Mouse (Mus musculus) forebrain, embryonic 15.5 days (tissue): ENCODE measurements around the gene Fbxo11. TPM values are rescaled to one million over a fixed set of nuclear protein-coding genes. Genes with fewer than 3 reads are reported as not detected.
"Not testable (repeated sequence)": the region's sequence is repeated elsewhere in the genome, so short reads cannot be mapped to it uniquely, and the experiment has no call there.

Experiments
- ATAC-seq: fragments of 200-750 bp; cut with Nextera tagmentation; replicated peaks from 2 replicates; pipeline ENCODE4 v1.8.0; 2017; ENCODE audit warnings: mild to moderate bottlenecking, moderate TSS enrichment, moderate library complexity
- H3K27ac ChIP-seq: fragments of 300-500 bp; sonication (generic); replicated peaks from 2 replicates; pipeline ENCODE4 v1.5.1; 2015; ENCODE audit warnings: mild to moderate bottlenecking, inconsistent platforms
- H3K27me3 ChIP-seq: fragments of 300-500 bp; sonication (generic); 2 replicates; pipeline ENCODE4 v1.6.1; 2015; ENCODE audit warnings: inconsistent platforms
- H3K36me3 ChIP-seq: fragments of 300-500 bp; sonication (generic); 2 replicates; pipeline ENCODE4 v1.6.1; 2015; ENCODE audit warnings: mild to moderate bottlenecking, inconsistent platforms
- H3K4me1 ChIP-seq: fragments of 300-500 bp; sonication (generic); 2 replicates; pipeline ENCODE4 v1.6.1; 2015; ENCODE audit warnings: inconsistent platforms
- H3K4me2 ChIP-seq: fragments of 300-500 bp; sonication (generic); replicated peaks from 2 replicates; pipeline ENCODE4 v1.6.1; 2015; ENCODE audit warnings: mild to moderate bottlenecking, inconsistent platforms
- H3K4me3 ChIP-seq: fragments of 300-500 bp; sonication (generic); 2 replicates; pipeline ENCODE4 v1.5.1; 2015; ENCODE audit warnings: mild to moderate bottlenecking, inconsistent platforms
- H3K9ac ChIP-seq: fragments of 300-500 bp; sonication (generic); replicated peaks from 2 replicates; pipeline ENCODE4 v1.6.1; 2015; ENCODE audit warnings: mild to moderate bottlenecking, inconsistent platforms
- H3K9me3 ChIP-seq: fragments of 300-500 bp; sonication (generic); 2 replicates; pipeline ENCODE4 v1.6.1; 2016; ENCODE audit warnings: inconsistent platforms
- WGBS: fragments of 180-500 bp; shearing (Covaris S2); methylation state at CpG from one replicate; pipeline ENCODE4 v1.1.7; 2015; ENCODE audit warnings: mixed read lengths; 5-methylcytosine and 5-hydroxymethylcytosine counted together
- polyA plus RNA-seq: library from polyadenylated mRNA; unstranded; fragments of >200 nt; fragmentation: Nextera tagmentation; extraction: Ambion mirVana; gene quantifications from 2 replicates; pipeline ENCODE4 v1.2.1, GENCODE M21; 2015

Gene Fbxo11
- polyA plus RNA-seq, 1 experiment from 2014 or later, result 35.8 TPM

GRCm38 (mm10) chr17:88031755-88032154, 33.3 kb downstream of the Fbxo11 start:
- Histone ChIP-seq H3K4me1 (no peaks in the 10 kb centered on the region), H3K27me3 (no peaks in the 10 kb centered on the region), H3K9ac (no peak overlapping the region), H3K4me2 (no peak overlapping the region), H3K36me3 (no peaks in the 10 kb centered on the region), H3K9me3 (no peaks in the 10 kb centered on the region), H3K27ac (no peak overlapping the region), H3K4me3 (no peak overlapping the region)
- no peak for ATAC-seq
- 92% methylated on average over 5 of the region's 5 CpGs for whole genome bisulfite sequencing

DNA sequence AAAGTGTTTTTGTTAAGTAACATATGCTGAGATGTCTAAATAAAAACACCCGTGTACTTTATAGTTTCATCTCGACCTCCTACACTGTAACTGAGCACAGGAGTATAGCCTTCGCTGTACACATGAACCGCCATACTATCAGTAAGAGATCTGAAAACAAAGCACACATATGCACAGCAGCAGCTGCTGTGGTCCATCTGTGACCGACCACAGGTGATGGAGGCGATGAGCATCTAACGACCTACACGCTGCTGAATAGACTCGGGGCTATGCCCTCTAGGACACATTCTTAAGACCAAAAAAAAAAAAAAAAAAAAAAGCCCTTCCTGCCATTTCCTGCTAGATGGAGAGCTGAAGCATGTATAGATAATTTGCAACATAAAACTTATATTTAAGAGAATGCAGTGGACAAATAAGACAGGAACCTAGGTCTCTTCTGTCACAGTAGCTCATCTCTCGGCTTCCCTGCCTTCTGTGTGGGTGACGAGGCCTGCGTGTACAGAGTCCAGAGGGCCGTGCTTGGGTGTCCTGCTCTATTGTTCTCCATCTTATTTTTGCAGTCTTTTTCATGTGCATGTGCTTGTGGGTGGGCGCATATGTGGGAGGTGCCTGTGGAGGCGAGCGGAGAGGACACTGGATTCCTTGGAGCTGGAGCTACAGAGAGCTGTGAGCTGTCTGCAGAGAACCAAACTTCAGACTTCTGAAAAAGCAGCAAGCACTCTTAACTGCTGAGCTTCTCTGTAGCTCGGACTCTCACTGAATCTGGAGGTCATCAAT, 35.7 kb downstream of the Fbxo11 start:
- Histone ChIP-seq H3K27ac (no peak overlapping the region), H3K4me3 (no peak overlapping the region), H3K27me3 (no peaks in the 10 kb centered on the region), H3K4me1 (peaks cover 8% of the 10 kb centered on the region), H3K9ac (no peak overlapping the region), H3K4me2 (no peak overlapping the region), H3K36me3 (no peaks in the 10 kb centered on the region), H3K9me3 (no peaks in the 10 kb centered on the region)
- ATAC-seq, result no peak
- WGBS, result 81% methylated on average over 17 of the region's 17 CpGs

DNA sequence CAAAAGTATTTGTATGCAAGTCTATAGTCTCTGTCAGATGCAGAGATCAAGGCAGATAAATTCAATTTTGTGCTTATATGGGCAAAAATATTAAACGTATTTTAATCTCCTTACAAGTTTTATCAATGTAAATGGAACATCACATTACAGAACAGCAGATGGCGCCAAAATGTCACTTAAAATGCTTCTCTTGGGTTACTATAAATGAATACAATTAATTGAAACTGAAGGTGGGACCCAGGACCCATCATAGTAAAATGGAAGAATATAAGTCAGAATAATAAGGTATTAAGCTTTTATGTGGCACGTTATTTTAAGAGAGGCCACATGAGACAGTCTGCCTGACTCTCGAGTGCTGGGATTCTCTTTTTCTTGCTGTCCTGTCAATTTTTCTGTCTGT, 39.9 kb downstream of the Fbxo11 start:
- no peak overlapping the region for H3K4me3 ChIP-seq
- H3K4me2 ChIP-seq, result no peak overlapping the region
- no peaks in the 10 kb centered on the region for H3K36me3 ChIP-seq
- H3K9me3 ChIP-seq, result no peaks in the 10 kb centered on the region
- 39% methylated on average over 4 of the region's 4 CpGs for WGBS
- peaks cover 13% of the 10 kb centered on the region for H3K4me1 ChIP-seq
- H3K27me3 ChIP-seq, result no peaks in the 10 kb centered on the region
- H3K9ac ChIP-seq, result no peak overlapping the region
- H3K27ac ChIP-seq, result no peak overlapping the region
- ATAC-seq, result no peak; the same call in 1 of the 2 replicates

DNA sequence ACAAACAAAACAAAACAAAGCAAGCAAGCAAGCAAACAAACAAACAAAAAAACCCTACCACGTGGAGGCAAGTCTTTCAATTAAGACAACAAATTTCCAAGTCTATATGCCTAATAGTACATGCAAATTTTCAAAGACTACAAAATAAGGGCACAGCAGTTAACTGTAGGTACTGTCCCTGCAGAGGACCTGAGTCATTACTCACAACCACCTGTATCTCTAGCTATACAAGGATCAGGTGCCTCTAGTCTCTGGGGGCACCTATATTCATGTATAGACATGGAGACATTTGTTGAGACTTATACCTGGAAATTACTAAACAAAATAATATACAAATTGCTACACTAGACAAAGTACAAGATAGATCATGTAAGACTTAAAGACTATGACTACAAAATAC, 41.2 kb downstream of the Fbxo11 start:
- Histone ChIP-seq H3K4me1 (peaks cover 21% of the 10 kb centered on the region), H3K4me2 (no peak overlapping the region), H3K9ac (no peak overlapping the region), H3K27me3 (no peaks in the 10 kb centered on the region), H3K4me3 (no peak overlapping the region), H3K36me3 (no peaks in the 10 kb centered on the region), H3K27ac (no peak overlapping the region), H3K9me3 (no peaks in the 10 kb centered on the region)
- WGBS, result 89% methylated on average over 1 of the region's 1 CpGs
- no peak for ATAC-seq

- ATAC-seq, H3K4me3 ChIP-seq, H3K9ac ChIP-seq, H3K9me3 ChIP-seq, H3K27ac ChIP-seq, H3K27me3 ChIP-seq, H3K4me2 ChIP-seq: not testable (repeated sequence)
- peaks cover 39% of the 10 kb centered on the region for H3K36me3 ChIP-seq
- 90% methylated on average over 8 of the region's 8 CpGs for WGBS
- peaks cover 11% of the 10 kb centered on the region; the same call in 1 of the 2 replicates for H3K4me1 ChIP-seq
Observed at GRCm38 (mm10) chr17:88016027-88016426, 49.1 kb downstream of the Fbxo11 start.

- ATAC-seq, result no peak
- Histone ChIP-seq H3K9ac (no peak overlapping the region), H3K4me2 (no peak overlapping the region), H3K27me3 (no peaks in the 10 kb centered on the region), H3K9me3 (no peaks in the 10 kb centered on the region), H3K36me3 (peaks cover 49% of the 10 kb centered on the region), H3K4me3 (no peak overlapping the region), H3K4me1 (peaks cover 9% of the 10 kb centered on the region; the same call in 1 of the 2 replicates), H3K27ac (no peak overlapping the region)
- 63% methylated on average over 1 of the region's 1 CpGs for WGBS
Observed at GRCm38 (mm10) chr17:88014456-88014855, 50.6 kb downstream of the Fbxo11 start.

DNA sequence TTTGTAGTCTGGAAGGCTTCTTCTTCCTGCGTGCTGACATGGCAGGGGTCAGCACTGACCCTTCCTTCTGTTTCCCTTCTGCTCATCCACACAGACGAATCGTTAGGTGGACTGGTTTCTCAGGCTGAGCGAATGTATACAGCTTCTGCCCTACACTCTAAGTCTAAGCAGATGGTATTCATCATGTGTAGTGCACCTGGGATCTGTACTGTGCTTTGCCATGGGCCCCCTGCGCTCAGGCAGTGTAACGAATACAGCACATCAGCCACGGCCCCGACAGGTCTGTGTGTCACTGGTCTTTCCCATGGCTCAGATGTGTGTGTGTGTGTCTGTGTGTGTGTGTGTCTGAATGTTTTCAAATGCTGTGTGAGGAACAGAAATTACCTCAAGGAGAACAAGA, 58.1 kb downstream of the Fbxo11 start:
- peaks cover 63% of the 10 kb centered on the region for H3K36me3 ChIP-seq
- H3K9ac ChIP-seq, result no peak overlapping the region
- 92% methylated on average over 8 of the region's 8 CpGs for WGBS
- ATAC-seq, result 0 out of 2 replicates have a peak, but pooled peaks have one; percentile 35
- no peaks in the 10 kb centered on the region for H3K4me1 ChIP-seq
- H3K4me2 ChIP-seq, result no peak overlapping the region
- H3K9me3 ChIP-seq, result no peaks in the 10 kb centered on the region
- H3K27me3 ChIP-seq, result no peaks in the 10 kb centered on the region
- H3K4me3 ChIP-seq, result no peak overlapping the region
- H3K27ac ChIP-seq, result no peak overlapping the region

- no peak for ATAC-seq
- Histone ChIP-seq H3K4me3 (no peak overlapping the region), H3K27ac (no peak overlapping the region), H3K27me3 (no peaks in the 10 kb centered on the region), H3K4me2 (no peak overlapping the region), H3K36me3 (peaks cover 64% of the 10 kb centered on the region), H3K9ac (no peak overlapping the region), H3K4me1 (no peaks in the 10 kb centered on the region), H3K9me3 (no peaks in the 10 kb centered on the region)
- 97% methylated on average over 1 of the region's 1 CpGs for WGBS
Observed at GRCm38 (mm10) chr17:88004892-88005291, 60.2 kb downstream of the Fbxo11 start.

GRCm38 (mm10) chr17:87997808-87998207, 67.3 kb downstream of the Fbxo11 start:
- ATAC-seq, result no peak
- no peaks in the 10 kb centered on the region for H3K4me1 ChIP-seq
- no peak overlapping the region for H3K9ac ChIP-seq
- H3K9me3 ChIP-seq, result no peaks in the 10 kb centered on the region
- H3K27me3 ChIP-seq, result no peaks in the 10 kb centered on the region
- 95% methylated on average over 4 of the region's 4 CpGs for WGBS
- H3K4me2 ChIP-seq, result no peak overlapping the region
- H3K36me3 ChIP-seq, result peaks cover 86% of the 10 kb centered on the region
- no peak overlapping the region for H3K27ac ChIP-seq
- no peak overlapping the region for H3K4me3 ChIP-seq

- no peaks in the 10 kb centered on the region for H3K9me3 ChIP-seq
- H3K27ac ChIP-seq, result no peak overlapping the region
- H3K27me3 ChIP-seq, result no peaks in the 10 kb centered on the region
- 92% methylated on average over 1 of the region's 1 CpGs for WGBS
- ATAC-seq, result no peak
- no peaks in the 10 kb centered on the region for H3K4me1 ChIP-seq
- no peak overlapping the region for H3K9ac ChIP-seq
- H3K4me2 ChIP-seq, result no peak overlapping the region
- peaks cover 91% of the 10 kb centered on the region for H3K36me3 ChIP-seq
- H3K4me3 ChIP-seq, result no peak overlapping the region
Observed at GRCm38 (mm10) chr17:87993338-87993737, 71.8 kb downstream of the Fbxo11 start.

- Histone ChIP-seq H3K9ac (no peak overlapping the region), H3K27me3 (no peaks in the 10 kb centered on the region), H3K4me1 (peaks cover 1% of the 10 kb centered on the region; the same call in 1 of the 2 replicates), H3K4me3 (no peak overlapping the region), H3K36me3 (peaks cover 93% of the 10 kb centered on the region), H3K27ac (no peak overlapping the region), H3K9me3 (no peaks in the 10 kb centered on the region), H3K4me2 (no peak overlapping the region)
- ATAC-seq, result no peak
- WGBS, result 83% methylated on average over 3 of the region's 3 CpGs
Observed at GRCm38 (mm10) chr17:87992154-87992553, 72.9 kb downstream of the Fbxo11 start.

- 61% methylated on average over 6 of the region's 6 CpGs for WGBS
- no peak overlapping the region for H3K9ac ChIP-seq
Observed at GRCm38 (mm10) chr17:87987507-87987906, 77.6 kb downstream of the Fbxo11 start.

DNA sequence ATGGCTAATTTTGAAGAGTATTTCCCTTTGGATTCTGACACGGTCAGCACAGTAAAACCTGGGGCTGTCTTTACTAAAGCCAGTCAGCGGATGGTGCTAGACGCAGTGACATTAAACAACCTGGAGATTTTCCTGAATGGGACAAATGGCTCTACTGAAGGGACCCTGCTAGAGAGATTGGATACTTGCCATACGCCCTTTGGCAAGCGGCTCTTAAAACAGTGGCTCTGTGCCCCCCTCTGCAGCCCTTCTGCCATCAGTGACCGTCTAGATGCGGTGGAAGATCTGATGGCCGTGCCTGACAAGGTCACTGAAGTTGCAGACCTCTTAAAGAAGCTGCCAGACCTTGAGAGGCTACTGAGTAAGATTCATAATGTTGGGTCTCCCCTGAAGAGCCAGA, 79.2 kb downstream of the Fbxo11 start:
- peaks cover 74% of the 10 kb centered on the region for H3K36me3 ChIP-seq
- no peak overlapping the region for H3K4me2 ChIP-seq
- H3K4me3 ChIP-seq, result no peak overlapping the region
- H3K9ac ChIP-seq, result no peak overlapping the region
- H3K27ac ChIP-seq, result no peak overlapping the region
- H3K9me3 ChIP-seq, result no peaks in the 10 kb centered on the region
- 79% methylated on average over 8 of the region's 8 CpGs for WGBS
- H3K4me1 ChIP-seq, result peaks cover 3% of the 10 kb centered on the region; the same call in 1 of the 2 replicates
- no peaks in the 10 kb centered on the region for H3K27me3 ChIP-seq
- no peak for ATAC-seq

More at GRCm38 (mm10) chr17:87987507-87987906, 77.6 kb downstream of the Fbxo11 start:
- H3K4me1 ChIP-seq, result peaks cover 3% of the 10 kb centered on the region; the same call in 1 of the 2 replicates
- no peak overlapping the region for H3K4me2 ChIP-seq
- no peak overlapping the region for H3K4me3 ChIP-seq
- peaks cover 89% of the 10 kb centered on the region for H3K36me3 ChIP-seq
- H3K27me3 ChIP-seq, result no peaks in the 10 kb centered on the region
- no peaks in the 10 kb centered on the region for H3K9me3 ChIP-seq
- no peak overlapping the region for H3K27ac ChIP-seq
- ATAC-seq, result no peak
